Mouse (Mus musculus) CH12.LX (cell line): ENCODE results near the gene Clk3.

ENCODE experiments used
- CTCF ChIP-seq, 2 experiments: IDR thresholded peaks in 1 of 2; conservative IDR thresholded peaks in 1 of 2; 2 replicates each; pipeline ENCODE4 v1.5.1; 2011 to 2012; ENCODE audit warnings: low read depth in 2 of 2, low read length in 2 of 2, improper control_type of control experiment in 1 of 2, inconsistent platforms in 1 of 2, mild to moderate bottlenecking in 1 of 2, moderate library complexity in 1 of 2
- ELF1 ChIP-seq: IDR thresholded peaks from 2 replicates; pipeline ENCODE4 v1.6.1; 2014; ENCODE audit warnings: low read depth, mild to moderate bottlenecking, inconsistent platforms, low read length, improper control_type of control experiment
- EP300 ChIP-seq: IDR thresholded peaks from 2 replicates; pipeline ENCODE4 v1.6.1; 2011; ENCODE audit warnings: low read length, improper control_type of control experiment
- ETS1 ChIP-seq: conservative IDR thresholded peaks from 2 replicates; pipeline ENCODE4 v1.6.1; 2012; ENCODE audit warnings: low read depth, mild to moderate bottlenecking, inconsistent platforms, low read length, improper control_type of control experiment, moderate library complexity
- HCFC1 ChIP-seq: IDR thresholded peaks from 2 replicates; pipeline ENCODE4 v1.6.1; 2012; ENCODE audit warnings: low read depth, mild to moderate bottlenecking, inconsistent platforms, low read length, improper control_type of control experiment
- KAT2A ChIP-seq: IDR thresholded peaks from 2 replicates; pipeline ENCODE4 v1.6.1; 2012; ENCODE audit warnings: low read length, improper control_type of control experiment, inconsistent platforms; ENCODE audit not compliant: insufficient replicate concordance
- MAFK ChIP-seq: IDR thresholded peaks from 2 replicates; pipeline ENCODE4 v1.6.1; 2011; ENCODE audit warnings: low read length, improper control_type of control experiment; ENCODE audit not compliant: insufficient replicate concordance
- POLR2A ChIP-seq: IDR thresholded peaks from 2 replicates; pipeline ENCODE4 v1.6.1; 2011; ENCODE audit warnings: low read depth, mild to moderate bottlenecking, improper control_type of control experiment, low read length
- POLR2AphosphoS2 ChIP-seq: IDR thresholded peaks from 2 replicates; pipeline ENCODE4 v1.6.1; 2011; ENCODE audit warnings: low read depth, low read length, improper control_type of control experiment
- SIN3A ChIP-seq: IDR thresholded peaks from 2 replicates; pipeline ENCODE4 v1.6.1; 2012; ENCODE audit warnings: low read length, improper control_type of control experiment, inconsistent platforms
- TCF12 ChIP-seq: IDR thresholded peaks from 2 replicates; pipeline ENCODE4 v1.6.1; 2014; ENCODE audit warnings: low read depth, mild to moderate bottlenecking, inconsistent platforms, low read length, improper control_type of control experiment
- ZC3H11A ChIP-seq: IDR thresholded peaks from 2 replicates; pipeline ENCODE4 v1.6.1; 2012; ENCODE audit warnings: low read depth, mild to moderate bottlenecking, inconsistent platforms, low read length, improper control_type of control experiment
- ZMIZ1 ChIP-seq: IDR thresholded peaks from 2 replicates; pipeline ENCODE4 v1.6.1; 2012; ENCODE audit warnings: low read depth, mild to moderate bottlenecking, inconsistent platforms, low read length, improper control_type of control experiment

DNA sequence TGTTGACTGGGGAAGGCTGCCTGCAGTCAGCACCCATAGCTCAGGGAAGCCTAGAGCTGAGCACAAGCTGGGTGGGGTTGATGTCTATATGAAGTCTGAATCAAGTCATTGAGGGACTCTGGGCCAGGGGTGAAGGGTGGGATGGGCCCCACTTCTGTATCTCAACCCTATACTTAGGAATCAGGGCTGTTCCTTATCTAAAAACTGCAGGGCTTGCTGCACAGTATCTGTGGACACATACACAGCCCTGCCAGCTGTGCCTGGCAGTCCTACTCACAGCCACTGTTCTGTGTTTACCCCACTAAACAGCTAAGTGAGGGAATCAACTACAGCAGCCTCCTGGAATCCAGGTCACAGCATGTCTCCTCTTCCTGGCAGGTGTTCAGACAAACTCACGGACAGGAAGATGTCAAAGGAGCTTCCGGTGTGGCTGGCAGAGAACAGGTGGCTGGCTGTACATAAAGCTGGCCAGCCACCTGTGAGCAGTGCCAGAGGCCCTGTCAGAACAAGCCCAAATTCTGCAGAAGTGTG, 3.9 kb upstream of the Clk3 start:
- TF ChIP-seq HCFC1 (no peak), CTCF (conservative IDR thresholded peaks at IDR 0.05 in 1 of 2, IDR thresholded peaks at IDR 0.05 in 1 of 2; ENCODE audit: low read depth in 2 of 2, low read length in 2 of 2) (no peak), ELF1 (peak; percentile 67), MAFK (no peak), POLR2A (peak; percentile 45; the same call in 1 of the 2 replicates), ZMIZ1 (no peak), SIN3A (0 out of 2 replicates have a peak, but pooled peaks have one; percentile 45), ETS1 (peak; percentile 45; the same call in 1 of the 2 replicates), POLR2AphosphoS2 (no peak), EP300 (peak; percentile 51), KAT2A (no peak), TCF12 (peak; percentile 95), ZC3H11A (no peak)
